Mouse (Mus musculus): ENCODE results near the gene Wdtc1. TPM values are rescaled to one million over a fixed set of nuclear protein-coding genes. Genes with fewer than 3 reads are reported as not detected.

Wdtc1 gene
- total and polyA plus RNA-seq, 2 experiments from 2014 or later = 9.3 to 39.9 TPM

DNA sequence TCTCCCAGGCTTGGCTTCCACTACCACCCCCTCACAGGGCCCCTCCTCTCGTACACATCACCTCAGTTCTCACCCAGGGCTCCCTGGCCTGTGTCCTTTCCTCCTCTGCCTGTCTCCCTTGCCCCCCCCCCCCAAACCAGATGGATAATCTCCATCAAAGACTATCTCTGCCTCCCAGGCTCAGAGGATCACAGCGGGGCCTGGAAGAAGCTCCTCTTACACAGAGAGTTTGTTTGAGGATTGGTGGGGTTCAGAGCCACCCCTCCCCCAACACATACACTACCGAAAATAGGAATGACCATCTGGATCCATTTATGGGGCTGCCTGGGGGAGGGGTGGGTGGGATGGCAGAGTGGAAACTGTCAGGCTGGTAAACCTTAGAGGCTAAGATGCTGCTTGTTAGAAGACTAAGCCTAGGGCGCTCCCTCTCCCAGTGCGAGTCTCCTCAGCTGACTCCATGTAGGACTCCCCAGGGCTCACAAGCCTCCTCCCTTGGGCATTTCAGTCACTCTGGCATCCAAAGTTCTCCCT lies 71.3 kb downstream of the Wdtc1 start:
- no peaks in the 10 kb centered on the region for H3K36me3 ChIP-seq (replicated peaks; ENCODE audit: control insufficient read depth, insufficient read depth, low read length)
- H3K27me3 ChIP-seq (ENCODE audit: control insufficient read depth, insufficient read depth, low read length) = no peaks in the 10 kb centered on the region
- no peak overlapping the region for H3K4me2 ChIP-seq (ENCODE audit: low read depth, low read length)
- H3K9ac ChIP-seq (replicated peaks; ENCODE audit: low read depth, low read length) = no peak overlapping the region
- no peak for DNase-seq (ENCODE audit: low spot score)
- H3K4me3 ChIP-seq (ENCODE audit: low read depth, low read length) = no peak overlapping the region
- H3K9me3 ChIP-seq (replicated peaks; ENCODE audit: control insufficient read depth, low read length) = no peaks in the 10 kb centered on the region
- 26% methylated on average over 5 of the region's 5 CpGs for WGBS
- TF ChIP-seq EP300 (IDR thresholded peaks at IDR 0.05; ENCODE audit: low read depth) = no peak
- TF ChIP-seq CTCF (IDR thresholded peaks at IDR 0.05; ENCODE audit: low read depth) = no peak
- H3K4me1 ChIP-seq (ENCODE audit: control insufficient read depth, insufficient read depth) = 0 out of 2 replicates have a peak, but pooled peaks cover 6% of the 10 kb centered on the region
- peak overlapping the region; percentile 69; the same call in 1 of the 2 replicates for H3K27ac ChIP-seq (ENCODE audit: low read depth)
- no peak for ATAC-seq (ENCODE audit: insufficient read depth, low read depth)

DNA sequence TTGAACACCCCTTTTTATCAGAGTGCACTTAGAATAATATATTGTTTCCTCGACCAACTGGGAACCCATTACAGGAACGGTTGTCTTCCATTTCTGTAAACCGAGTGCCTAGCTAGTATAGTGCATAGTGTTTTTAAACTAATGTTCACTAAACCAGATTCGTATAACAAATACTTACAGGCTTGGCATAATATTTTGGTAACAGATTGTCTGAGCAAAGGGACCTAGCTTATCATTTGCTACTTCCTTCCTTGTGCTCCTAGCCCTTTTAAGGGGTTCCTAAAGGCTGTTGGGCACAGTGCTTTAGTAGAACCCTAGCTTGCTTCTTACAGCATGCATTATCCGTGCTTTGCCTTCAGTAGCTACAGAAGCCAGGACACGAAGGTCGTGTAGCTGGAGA lies 71.8 kb downstream of the Wdtc1 start:
- H3K27me3 ChIP-seq (ENCODE audit: control insufficient read depth, insufficient read depth, low read length) = no peaks in the 10 kb centered on the region
- TF ChIP-seq EP300 (IDR thresholded peaks at IDR 0.05; ENCODE audit: low read depth) (no peak), CTCF (IDR thresholded peaks at IDR 0.05; ENCODE audit: low read depth) (no peak)
- DNase-seq (ENCODE audit: low spot score) = no peak
- peak overlapping the region; percentile 69; the same call in 1 of the 2 replicates for H3K27ac ChIP-seq (ENCODE audit: low read depth)
- H3K4me1 ChIP-seq (ENCODE audit: control insufficient read depth, insufficient read depth) = 0 out of 2 replicates have a peak, but pooled peaks cover 11% of the 10 kb centered on the region
- H3K9me3 ChIP-seq (replicated peaks; ENCODE audit: control insufficient read depth, low read length) = no peaks in the 10 kb centered on the region
- ATAC-seq (ENCODE audit: insufficient read depth, low read depth) = no peak
- no peak overlapping the region for H3K4me3 ChIP-seq (ENCODE audit: low read depth, low read length)
- no peak overlapping the region for H3K9ac ChIP-seq (replicated peaks; ENCODE audit: low read depth, low read length)
- H3K36me3 ChIP-seq (replicated peaks; ENCODE audit: control insufficient read depth, insufficient read depth, low read length) = no peaks in the 10 kb centered on the region
- H3K4me2 ChIP-seq (ENCODE audit: low read depth, low read length) = no peak overlapping the region
- 19% methylated on average over 7 of the region's 7 CpGs for WGBS

DNA sequence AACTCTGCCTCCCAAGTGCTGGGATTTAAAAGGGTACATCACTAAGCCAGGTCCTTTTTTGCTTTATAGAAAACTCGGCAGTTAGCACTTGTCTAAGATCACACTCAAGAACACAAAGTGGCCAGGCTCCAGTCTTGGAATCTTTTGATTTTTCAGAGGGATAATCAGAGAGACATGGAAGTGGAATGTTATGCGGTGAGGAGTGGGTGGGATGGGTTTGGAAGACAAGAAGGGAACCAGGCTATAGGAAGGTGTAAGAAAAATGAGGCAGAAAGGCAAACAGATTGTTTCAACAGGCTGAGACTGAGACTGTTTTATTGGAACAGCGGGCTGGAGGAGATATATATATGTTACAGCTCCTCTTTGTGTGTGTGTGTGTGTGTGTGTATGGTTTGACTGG lies 74.8 kb downstream of the Wdtc1 start:
- no peak for TF ChIP-seq EP300 (IDR thresholded peaks at IDR 0.05; ENCODE audit: low read depth)
- TF ChIP-seq CTCF (IDR thresholded peaks at IDR 0.05; ENCODE audit: low read depth) = no peak
- Histone ChIP-seq H3K36me3 (replicated peaks; ENCODE audit: control insufficient read depth, insufficient read depth, low read length) (no peaks in the 10 kb centered on the region), H3K4me1 (ENCODE audit: control insufficient read depth, insufficient read depth) (0 out of 2 replicates have a peak, but pooled peaks cover 13% of the 10 kb centered on the region), H3K4me3 (ENCODE audit: low read depth, low read length) (peak overlapping the region; percentile 80; the same call in 1 of the 2 replicates), H3K9me3 (replicated peaks; ENCODE audit: control insufficient read depth, low read length) (no peaks in the 10 kb centered on the region), H3K27ac (ENCODE audit: low read depth) (peak overlapping the region; percentile 92; the same call in 1 of the 2 replicates), H3K27me3 (ENCODE audit: control insufficient read depth, insufficient read depth, low read length) (no peaks in the 10 kb centered on the region), H3K4me2 (ENCODE audit: low read depth, low read length) (peak overlapping the region; percentile 96; the same call in 1 of the 2 replicates), H3K9ac (replicated peaks; ENCODE audit: low read depth, low read length) (no peak overlapping the region)
- 78% methylated on average over 3 of the region's 3 CpGs for WGBS
- no peak for DNase-seq (ENCODE audit: low spot score)
- ATAC-seq (ENCODE audit: insufficient read depth, low read depth) = no peak

DNA sequence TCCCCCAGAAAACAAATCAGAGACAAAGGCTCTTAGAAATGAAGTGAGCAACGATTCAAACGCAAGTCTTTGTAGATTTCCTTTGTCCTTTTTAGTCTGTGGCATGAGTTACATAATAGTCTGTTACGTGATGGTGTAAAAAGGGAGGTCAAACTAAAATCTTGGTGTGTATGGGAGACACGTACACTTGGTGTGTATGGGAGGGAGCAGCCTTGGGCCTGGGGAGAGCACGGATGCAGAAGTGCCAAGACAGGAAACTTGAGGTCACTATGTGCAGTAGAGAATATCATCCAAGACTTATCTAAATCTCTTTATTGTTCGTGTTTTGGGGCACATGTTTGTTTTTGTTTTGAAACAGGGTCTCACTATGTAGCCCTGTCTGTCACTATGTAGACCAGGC lies 75.2 kb downstream of the Wdtc1 start:
- Histone ChIP-seq H3K4me1 (ENCODE audit: control insufficient read depth, insufficient read depth) (0 out of 2 replicates have a peak, but pooled peaks cover 13% of the 10 kb centered on the region), H3K36me3 (replicated peaks; ENCODE audit: control insufficient read depth, insufficient read depth, low read length) (no peaks in the 10 kb centered on the region), H3K4me3 (ENCODE audit: low read depth, low read length) (peak overlapping the region; percentile 80), H3K9ac (replicated peaks; ENCODE audit: low read depth, low read length) (peak overlapping the region; percentile 76; the same call in 1 of the 2 replicates), H3K27me3 (ENCODE audit: control insufficient read depth, insufficient read depth, low read length) (no peaks in the 10 kb centered on the region), H3K27ac (ENCODE audit: low read depth) (peak overlapping the region; percentile 92), H3K9me3 (replicated peaks; ENCODE audit: control insufficient read depth, low read length) (no peaks in the 10 kb centered on the region), H3K4me2 (ENCODE audit: low read depth, low read length) (peak overlapping the region; percentile 96)
- 25% methylated on average over 6 of the region's 6 CpGs for WGBS
- TF ChIP-seq EP300 (IDR thresholded peaks at IDR 0.05; ENCODE audit: low read depth) (no peak), CTCF (IDR thresholded peaks at IDR 0.05; ENCODE audit: low read depth) (no peak)
- ATAC-seq (ENCODE audit: insufficient read depth, low read depth) = no peak
- DNase-seq (ENCODE audit: low spot score) = no peak

DNA sequence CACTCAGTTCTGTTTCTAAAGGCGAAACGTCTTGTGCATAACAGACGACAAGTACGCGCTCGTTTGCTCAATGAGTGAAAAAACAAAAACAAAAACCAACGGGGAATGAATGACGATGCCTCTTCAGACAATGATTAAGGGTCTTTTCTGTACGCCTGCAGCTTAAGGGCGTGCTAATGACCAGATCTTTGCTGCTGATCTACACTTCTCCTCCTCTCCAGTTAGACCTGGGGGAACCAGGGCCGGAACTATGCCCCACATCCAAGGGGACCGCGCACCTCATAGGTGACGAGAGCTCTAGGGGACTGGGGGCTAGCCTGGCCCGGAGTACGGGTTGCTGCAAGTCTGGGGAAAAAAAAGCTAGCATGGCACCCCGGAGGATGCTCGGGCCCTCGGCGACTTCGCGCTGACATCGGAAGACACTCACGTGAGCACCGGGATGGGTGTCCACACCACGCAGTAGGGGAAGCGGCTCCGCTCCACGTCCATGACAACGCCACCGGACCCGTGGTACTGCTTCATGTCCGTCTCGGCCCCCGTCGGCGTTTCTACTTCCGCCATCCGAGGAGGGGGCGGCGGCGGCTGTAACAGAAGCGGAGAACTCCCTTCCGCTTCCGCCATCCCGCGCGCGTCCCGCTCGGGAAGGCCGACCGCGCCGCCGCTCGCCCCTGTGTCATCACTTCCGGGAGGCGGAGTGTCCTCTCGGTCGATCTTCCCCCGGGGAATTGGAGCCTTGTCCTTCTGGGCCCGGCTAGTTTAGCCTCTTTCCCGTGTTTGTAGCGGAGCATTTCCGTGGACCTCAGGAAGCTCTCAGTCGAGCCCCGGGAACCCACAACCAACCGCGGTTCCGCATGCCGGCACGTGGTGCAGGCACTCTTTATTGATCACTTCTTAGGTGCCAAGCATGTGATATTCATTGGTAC lies 75.9 kb downstream of the Wdtc1 start, which contains the start of gene Tmem222:
Tmem222 (minus strand) TSS at position 689 of the 923 bp plus-strand sequence.
- ATAC-seq (ENCODE audit: insufficient read depth, low read depth) = peak; percentile 95
- under 1% methylated on average over 73 of the region's 73 CpGs for WGBS
- Histone ChIP-seq H3K9ac (replicated peaks; ENCODE audit: low read depth, low read length) (peak within 1 kb of the TSS; percentile 76), H3K4me1 (ENCODE audit: control insufficient read depth, insufficient read depth) (0 out of 2 replicates have a peak, but pooled peaks cover 11% of the 10 kb centered on the region), H3K4me3 (ENCODE audit: low read depth, low read length) (peak within 1 kb of the TSS; percentile 80), H3K9me3 (replicated peaks; ENCODE audit: control insufficient read depth, low read length) (no peaks in the 10 kb centered on the region), H3K36me3 (replicated peaks; ENCODE audit: control insufficient read depth, insufficient read depth, low read length) (no peaks in the 10 kb centered on the region), H3K4me2 (ENCODE audit: low read depth, low read length) (peak within 1 kb of the TSS; percentile 96), H3K27ac (ENCODE audit: low read depth) (peak within 1 kb of the TSS; percentile 92), H3K27me3 (ENCODE audit: control insufficient read depth, insufficient read depth, low read length) (no peaks in the 10 kb centered on the region)
- DNase-seq (ENCODE audit: low spot score) = peak; percentile 93
- TF ChIP-seq EP300 (IDR thresholded peaks at IDR 0.05; ENCODE audit: low read depth) (peak; percentile 84; the same call in 1 of the 2 replicates), CTCF (IDR thresholded peaks at IDR 0.05; ENCODE audit: low read depth) (no peak)

Data from heart, postnatal 0 days (tissue).